Comparison of ENCODE assay signal across 12 mouse cellular contexts in the genomic region with DNA sequence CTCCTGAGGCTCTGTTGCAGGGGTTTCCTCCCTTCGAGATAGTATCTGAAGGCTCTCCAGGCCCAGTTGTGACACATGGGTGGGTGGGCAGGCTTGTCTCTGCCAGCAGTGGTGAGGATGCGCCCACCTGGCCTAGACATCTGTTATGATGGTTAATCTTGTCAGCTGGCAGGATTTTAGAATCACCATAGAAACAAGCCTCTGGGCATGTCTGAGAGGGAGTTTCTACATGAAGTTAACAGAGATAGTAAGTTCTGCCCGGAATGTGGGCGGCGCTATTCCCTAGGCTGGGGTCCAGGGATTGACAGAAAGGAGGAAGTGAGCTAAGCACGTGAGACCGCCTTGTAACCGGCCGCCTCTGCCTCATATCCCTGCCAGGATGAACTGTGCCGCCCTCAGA.
DNase-seq lines count a peak whose midpoint lies in the region; ATAC-seq lines count a peak whose summit lies in the region.
"Had no signal": no experiment of that assay in that cellular context is flagged by ENCODE, and none has a peak within 500 bp of the region (broad histone marks: within the 10 kb centered on the region; RNA-seq: fewer than 3 reads in every experiment).

No protein-coding gene starts in this region.

- DNase-seq in frontal cortex, adult 2 months (ENCODE audit: extremely low spot score in 1 of 2, low spot score in 1 of 2): peak; percentile 82 to 88
- peak; percentile 79 to 87 for DNase-seq in frontal cortex, postnatal 36 days (ENCODE audit: low spot score in 2 of 2)
- peak; percentile 30 to 90 for DNase-seq in left cerebral cortex, adult 8-10 months (ENCODE audit: low spot score in 2 of 2)
- peak; percentile 78 for DNase-seq in right cerebral cortex, postnatal 25 days
- DNase-seq in testis, postnatal 10 days (ENCODE audit: low spot score): no peak
- DNase-seq in heart, postnatal 14 days: no peak
- DNase-seq: adrenal gland, postnatal 10 days; cerebellum, postnatal 10 days; liver, embryonic 13.5 days had no signal

- ATAC-seq in inflammation-experienced regulatory T-cells, adult 6 months: no peak
- ATAC-seq: CD4-positive, CD25-positive, alpha-beta regulatory T cell, adult 4 months; forebrain, embryonic 16.5 days had no signal

- intact Hi-C loops in heart, postnatal 14 days (cut with DNase I): no loop called here

Comparison
In these comparisons a context has a peak if more than half of its experiments do, and no peak if none do; other contexts are left out.
1. DNase-seq: peak in frontal cortex, adult 2 months (2 of 2), frontal cortex, postnatal 36 days (2 of 2), left cerebral cortex, adult 8-10 months (2 of 2) and right cerebral cortex, postnatal 25 days (single experiment); none in testis, postnatal 10 days (single experiment) and heart, postnatal 14 days (0 of 2).